Mouse (Mus musculus) heart, embryonic 15.5 days (tissue): ENCODE results near the gene Med24. TPM values are rescaled to one million over a fixed set of nuclear protein-coding genes. Genes with fewer than 3 reads are reported as not detected.

Experiments used
- polyA plus RNA-seq: library from polyadenylated mRNA; unstranded; fragments of >200 nt; fragmentation: Nextera tagmentation; extraction: Ambion mirVana; gene quantifications from 2 replicates; pipeline ENCODE4 v1.2.1, GENCODE M21; 2015

Med24 gene
- polyA plus RNA-seq, 1 experiment from 2014 or later, result 33.5 TPM

Other genes starting within 250 kb of the Med24 start
- gene Ikzf3, start 183.4 kb downstream of the Med24 start, polyA plus RNA-seq, result 0.05 and 0.70 TPM in 2 replicates
- 0.11 and 0.43 TPM in 2 replicates for gene Zpbp2, start 178.3 kb downstream of the Med24 start, polyA plus RNA-seq
- gene Ormdl3, start 142.1 kb downstream of the Med24 start, polyA plus RNA-seq, result 55.6 and 68.0 TPM in 2 replicates
- gene Lrrc3c, start 131.1 kb downstream of the Med24 start, polyA plus RNA-seq, result not detected in 2 replicates
- gene Gm12355, start 103.8 kb downstream of the Med24 start, polyA plus RNA-seq, result 0.14 and 0.96 TPM in 2 replicates
- not detected in 2 replicates for gene Gsdma3, start 103.1 kb downstream of the Med24 start, polyA plus RNA-seq
- gene Gsdma2, start 82.7 kb downstream of the Med24 start, polyA plus RNA-seq, result not detected in 2 replicates
- gene Gsdma, start 65.1 kb downstream of the Med24 start, polyA plus RNA-seq, result not detected in 2 replicates
- gene Psmd3, start 46.9 kb downstream of the Med24 start, polyA plus RNA-seq, result 141 and 177 TPM in 2 replicates
- gene Csf3, start 28.2 kb downstream of the Med24 start, polyA plus RNA-seq, result not detected in 2 replicates
- 34.8 and 39.5 TPM in 2 replicates for gene Thra, start 11.2 kb upstream of the Med24 start, polyA plus RNA-seq
- gene Nr1d1, start 45.9 kb upstream of the Med24 start, polyA plus RNA-seq, result 7.0 and 7.5 TPM in 2 replicates
- gene Msl1, start 66.1 kb upstream of the Med24 start, polyA plus RNA-seq, result 15.5 and 17.2 TPM in 2 replicates
- 21.3 and 27.6 TPM in 2 replicates for gene Casc3, start 75.5 kb upstream of the Med24 start, polyA plus RNA-seq
- 0.71 and 1.5 TPM in 2 replicates for gene Rapgefl1, start 107.3 kb upstream of the Med24 start, polyA plus RNA-seq
- gene Wipf2, start 134.2 kb upstream of the Med24 start, polyA plus RNA-seq, result 2.2 and 2.8 TPM in 2 replicates
- 14.2 and 20.4 TPM in 2 replicates for gene Cdc6, start 178.4 kb upstream of the Med24 start, polyA plus RNA-seq
- gene Rara, start 198.4 kb upstream of the Med24 start, polyA plus RNA-seq, result 26.2 and 31.0 TPM in 2 replicates